Mouse (Mus musculus) midbrain, embryonic 12.5 days (tissue): ENCODE data around the gene Adrb1. TPM values are rescaled to one million over a fixed set of nuclear protein-coding genes. Genes with fewer than 3 reads are reported as not detected.
"Not testable (repeated sequence)": the region's sequence is repeated elsewhere in the genome, so short reads cannot be mapped to it uniquely, and the experiment has no call there.

Experiments
- ATAC-seq: fragments of 200-750 bp; cut with Nextera tagmentation; 2 replicates; pipeline ENCODE4 v1.8.0; 2017; ENCODE audit warnings: low read depth, moderate TSS enrichment, moderate library complexity; ENCODE audit not compliant: low FRiP score
- H3K27ac ChIP-seq: fragments of 300-500 bp; sonication (generic); replicated peaks from 2 replicates; pipeline ENCODE4 v1.5.1; 2016; ENCODE audit warnings: mild to moderate bottlenecking
- H3K27me3 ChIP-seq: fragments of 300-500 bp; sonication (generic); 2 replicates; pipeline ENCODE4 v1.6.1; 2016; ENCODE audit warnings: mild to moderate bottlenecking
- H3K36me3 ChIP-seq: fragments of 300-500 bp; sonication (generic); 2 replicates; pipeline ENCODE4 v1.6.1; 2016
- H3K4me1 ChIP-seq: fragments of 300-500 bp; sonication (generic); 2 replicates; pipeline ENCODE4 v1.6.1; 2016
- H3K4me2 ChIP-seq: fragments of 300-500 bp; sonication (generic); replicated peaks from 2 replicates; pipeline ENCODE4 v1.6.1; 2016; ENCODE audit warnings: mild to moderate bottlenecking, moderate library complexity
- H3K4me3 ChIP-seq: fragments of 300-500 bp; sonication (generic); 2 replicates; pipeline ENCODE4 v1.5.1; 2016; ENCODE audit warnings: mild to moderate bottlenecking
- H3K9ac ChIP-seq: fragments of 300-500 bp; sonication (generic); replicated peaks from 2 replicates; pipeline ENCODE4 v1.6.1; 2016; ENCODE audit warnings: mild to moderate bottlenecking, moderate library complexity
- H3K9me3 ChIP-seq: fragments of 300-500 bp; sonication (generic); 2 replicates; pipeline ENCODE4 v1.6.1; 2016; ENCODE audit warnings: mild to moderate bottlenecking
- WGBS: fragments of 180-500 bp; shearing (Covaris S2); methylation state at CpG from one replicate; pipeline ENCODE4 v1.1.7; 2016; 5-methylcytosine and 5-hydroxymethylcytosine counted together
- polyA plus RNA-seq: library from polyadenylated mRNA; unstranded; fragments of >200 nt; fragmentation: Nextera tagmentation; extraction: Ambion mirVana; gene quantifications from 2 replicates; pipeline ENCODE4 v1.2.1, GENCODE M21; 2016

Adrb1 gene
- polyA plus RNA-seq, 1 experiment from 2014 or later = 0.46 TPM

GRCm38 (mm10) chr19:56776719-56777382, 54.9 kb downstream of the Adrb1 start:
- Histone ChIP-seq H3K9me3 (no peaks in the 10 kb centered on the region), H3K36me3 (no peaks in the 10 kb centered on the region), H3K4me2 (no peak overlapping the region), H3K4me3 (no peak overlapping the region), H3K27ac (no peak overlapping the region), H3K9ac (no peak overlapping the region), H3K4me1 (peaks cover 30% of the 10 kb centered on the region), H3K27me3 (peaks cover 58% of the 10 kb centered on the region)
- 46% methylated on average over 16 of the region's 16 CpGs for WGBS
- ATAC-seq = no peak

GRCm38 (mm10) chr19:56778532-56778931, 56.5 kb downstream of the Adrb1 start:
- not testable (repeated sequence) for H3K36me3 ChIP-seq, H3K9me3 ChIP-seq, H3K9ac ChIP-seq, ATAC-seq, H3K4me2 ChIP-seq, H3K27ac ChIP-seq, H3K4me3 ChIP-seq
- WGBS = 95% methylated on average over 7 of the region's 7 CpGs
- H3K4me1 ChIP-seq = peaks cover 23% of the 10 kb centered on the region
- H3K27me3 ChIP-seq = peaks cover 51% of the 10 kb centered on the region

Other genes starting within 250 kb of the Adrb1 start
- gene Dclre1a, start 174.0 kb upstream of the Adrb1 start, polyA plus RNA-seq = 16.3 and 18.4 TPM in 2 replicates
- 15.5 and 17.0 TPM in 2 replicates for gene Nhlrc2, start 173.9 kb upstream of the Adrb1 start, polyA plus RNA-seq
- 27.0 and 28.8 TPM in 2 replicates for gene Ccdc186, start 100.0 kb downstream of the Adrb1 start, polyA plus RNA-seq
- 0.34 and 0.48 TPM in 2 replicates for gene Tdrd1, start 104.0 kb downstream of the Adrb1 start, polyA plus RNA-seq
- 0.31 and 0.37 TPM in 2 replicates for gene Vwa2, start 152.1 kb downstream of the Adrb1 start, polyA plus RNA-seq